Mouse (Mus musculus): ENCODE results near the gene AU021092. TPM values are rescaled to one million over a fixed set of nuclear protein-coding genes. Genes with fewer than 3 reads are reported as not detected.
A peak's percentile ranks its signal among the peaks of the same experiment; 100 is the strongest.

The AU021092 gene
- polyA plus RNA-seq, 1 experiment = 2.9 TPM

GRCm38 (mm10) chr16:5212150-5212549 is 9.9 kb downstream of the AU021092 start:
- Histone ChIP-seq H3K4me3 (ENCODE audit: low read depth, low read length) (no peak overlapping the region), H3K4me1 (ENCODE audit: control insufficient read depth, insufficient read depth, insufficient read length, low read length) (no peaks in the 10 kb centered on the region; the same call in 1 of the 2 replicates), H3K27ac (ENCODE audit: insufficient read depth, low read depth, low read length) (no peak overlapping the region), H3K27me3 (ENCODE audit: control insufficient read depth, insufficient read depth, low read length) (no peaks in the 10 kb centered on the region), H3K36me3 (ENCODE audit: control insufficient read depth, insufficient read depth, low read length) (no peaks in the 10 kb centered on the region)
- TF ChIP-seq POLR2A (IDR thresholded peaks at IDR 0.05; ENCODE audit: low read depth, low read length) (no peak), CTCF (IDR thresholded peaks at IDR 0.05; ENCODE audit: extremely low read depth, insufficient read length, insufficient replicate concordance, low read depth, low read length) (no peak)
- 83% methylated on average over 3 of the region's 3 CpGs for WGBS

GRCm38 (mm10) chr16:5210365-5210764 is 11.7 kb downstream of the AU021092 start:
- Histone ChIP-seq H3K27me3 (ENCODE audit: control insufficient read depth, insufficient read depth, low read length) (no peaks in the 10 kb centered on the region), H3K4me1 (ENCODE audit: control insufficient read depth, insufficient read depth, insufficient read length, low read length) (no peaks in the 10 kb centered on the region), H3K27ac (ENCODE audit: insufficient read depth, low read depth, low read length) (no peak overlapping the region), H3K4me3 (ENCODE audit: low read depth, low read length) (no peak overlapping the region), H3K36me3 (ENCODE audit: control insufficient read depth, insufficient read depth, low read length) (no peaks in the 10 kb centered on the region)
- WGBS = 64% methylated on average over 2 of the region's 2 CpGs
- no peak for TF ChIP-seq POLR2A (IDR thresholded peaks at IDR 0.05; ENCODE audit: low read depth, low read length)

GRCm38 (mm10) chr16:5206051-5206450 is 16.0 kb downstream of the AU021092 start:
- Histone ChIP-seq H3K27ac (ENCODE audit: insufficient read depth, low read depth, low read length) (no peak overlapping the region), H3K36me3 (ENCODE audit: control insufficient read depth, insufficient read depth, low read length) (no peaks in the 10 kb centered on the region; the same call in 1 of the 2 replicates), H3K27me3 (ENCODE audit: control insufficient read depth, insufficient read depth, low read length) (no peaks in the 10 kb centered on the region), H3K4me3 (ENCODE audit: low read depth, low read length) (no peak overlapping the region), H3K4me1 (ENCODE audit: control insufficient read depth, insufficient read depth, insufficient read length, low read length) (0 out of 2 replicates have a peak, but pooled peaks cover 4% of the 10 kb centered on the region)
- WGBS = 71% methylated on average over 5 of the region's 5 CpGs
- no peak for TF ChIP-seq POLR2A (IDR thresholded peaks at IDR 0.05; ENCODE audit: low read depth, low read length)
- TF ChIP-seq CTCF (IDR thresholded peaks at IDR 0.05; ENCODE audit: extremely low read depth, insufficient read length, insufficient replicate concordance, low read depth, low read length) = no peak

- WGBS = 91% methylated on average over 5 of the region's 5 CpGs
- Histone ChIP-seq H3K27me3 (ENCODE audit: control insufficient read depth, insufficient read depth, low read length) (no peaks in the 10 kb centered on the region), H3K27ac (ENCODE audit: insufficient read depth, low read depth, low read length) (no peak overlapping the region), H3K36me3 (ENCODE audit: control insufficient read depth, insufficient read depth, low read length) (peaks cover 2% of the 10 kb centered on the region; the same call in 1 of the 2 replicates), H3K4me3 (ENCODE audit: low read depth, low read length) (no peak overlapping the region), H3K4me1 (ENCODE audit: control insufficient read depth, insufficient read depth, insufficient read length, low read length) (0 out of 2 replicates have a peak, but pooled peaks cover 4% of the 10 kb centered on the region)
- TF ChIP-seq POLR2A (IDR thresholded peaks at IDR 0.05; ENCODE audit: low read depth, low read length) (no peak), CTCF (IDR thresholded peaks at IDR 0.05; ENCODE audit: extremely low read depth, insufficient read length, insufficient replicate concordance, low read depth, low read length) (no peak)
Measured at GRCm38 (mm10) chr16:5205431-5205970, 16.6 kb downstream of the AU021092 start.

GRCm38 (mm10) chr16:5203668-5204433 is 18.2 kb downstream of the AU021092 start, which contains the start of gene Nagpa:
Nagpa (minus strand) TSS chr16:5204012.
- H3K27ac ChIP-seq (ENCODE audit: insufficient read depth, low read depth, low read length) = peak within 1 kb of the TSS; percentile 1; the same call in 1 of the 2 replicates
- H3K36me3 ChIP-seq (ENCODE audit: control insufficient read depth, insufficient read depth, low read length) = peaks cover 15% of the 10 kb centered on the region; the same call in 1 of the 2 replicates
- H3K27me3 ChIP-seq (ENCODE audit: control insufficient read depth, insufficient read depth, low read length) = no peaks in the 10 kb centered on the region
- peak within 1 kb of the TSS; percentile 73 for H3K4me3 ChIP-seq (ENCODE audit: low read depth, low read length)
- TF ChIP-seq POLR2A (IDR thresholded peaks at IDR 0.05; ENCODE audit: low read depth, low read length) (peak; percentile 43; the same call in 1 of the 2 replicates), CTCF (IDR thresholded peaks at IDR 0.05; ENCODE audit: extremely low read depth, insufficient read length, insufficient replicate concordance, low read depth, low read length) (no peak)
- WGBS = 3% methylated on average over 40 of the region's 40 CpGs
- 0 out of 2 replicates have a peak, but pooled peaks cover 4% of the 10 kb centered on the region for H3K4me1 ChIP-seq (ENCODE audit: control insufficient read depth, insufficient read depth, insufficient read length, low read length)

GRCm38 (mm10) chr16:5203200-5203599 is 18.9 kb downstream of the AU021092 start:
- Histone ChIP-seq H3K4me1 (ENCODE audit: control insufficient read depth, insufficient read depth, insufficient read length, low read length) (0 out of 2 replicates have a peak, but pooled peaks cover 4% of the 10 kb centered on the region), H3K27ac (ENCODE audit: insufficient read depth, low read depth, low read length) (peak overlapping the region; percentile 1; the same call in 1 of the 2 replicates), H3K4me3 (ENCODE audit: low read depth, low read length) (peak overlapping the region; percentile 73), H3K27me3 (ENCODE audit: control insufficient read depth, insufficient read depth, low read length) (no peaks in the 10 kb centered on the region), H3K36me3 (ENCODE audit: control insufficient read depth, insufficient read depth, low read length) (peaks cover 22% of the 10 kb centered on the region; the same call in 1 of the 2 replicates)
- TF ChIP-seq POLR2A (IDR thresholded peaks at IDR 0.05; ENCODE audit: low read depth, low read length) = no peak
- no peak for TF ChIP-seq CTCF (IDR thresholded peaks at IDR 0.05; ENCODE audit: extremely low read depth, insufficient read length, insufficient replicate concordance, low read depth, low read length)
- WGBS = under 1% methylated on average over 36 of the region's 36 CpGs

GRCm38 (mm10) chr16:5202681-5203080 is 19.4 kb downstream of the AU021092 start:
- no peak overlapping the region for H3K27ac ChIP-seq (ENCODE audit: insufficient read depth, low read depth, low read length)
- peak overlapping the region; percentile 73 for H3K4me3 ChIP-seq (ENCODE audit: low read depth, low read length)
- no peaks in the 10 kb centered on the region for H3K27me3 ChIP-seq (ENCODE audit: control insufficient read depth, insufficient read depth, low read length)
- H3K36me3 ChIP-seq (ENCODE audit: control insufficient read depth, insufficient read depth, low read length) = peaks cover 24% of the 10 kb centered on the region; the same call in 1 of the 2 replicates
- 5% methylated on average over 4 of the region's 4 CpGs for WGBS
- TF ChIP-seq CTCF (IDR thresholded peaks at IDR 0.05; ENCODE audit: extremely low read depth, insufficient read length, insufficient replicate concordance, low read depth, low read length) (peak; percentile 75; the same call in 1 of the 2 replicates), POLR2A (IDR thresholded peaks at IDR 0.05; ENCODE audit: low read depth, low read length) (no peak)
- H3K4me1 ChIP-seq (ENCODE audit: control insufficient read depth, insufficient read depth, insufficient read length, low read length) = 0 out of 2 replicates have a peak, but pooled peaks cover 4% of the 10 kb centered on the region

All from small intestine, adult 2 months (tissue).